Mouse (Mus musculus): ENCODE measurements around the gene Mesp2. TPM values are rescaled to one million over a fixed set of nuclear protein-coding genes. Genes with fewer than 3 reads are reported as not detected.
"Not testable (repeated sequence)": the region's sequence is repeated elsewhere in the genome, so short reads cannot be mapped to it uniquely, and the experiment has no call there.

Mesp2 gene
- polyA plus RNA-seq, 1 experiment from 2014 or later: 0.87 TPM

DNA sequence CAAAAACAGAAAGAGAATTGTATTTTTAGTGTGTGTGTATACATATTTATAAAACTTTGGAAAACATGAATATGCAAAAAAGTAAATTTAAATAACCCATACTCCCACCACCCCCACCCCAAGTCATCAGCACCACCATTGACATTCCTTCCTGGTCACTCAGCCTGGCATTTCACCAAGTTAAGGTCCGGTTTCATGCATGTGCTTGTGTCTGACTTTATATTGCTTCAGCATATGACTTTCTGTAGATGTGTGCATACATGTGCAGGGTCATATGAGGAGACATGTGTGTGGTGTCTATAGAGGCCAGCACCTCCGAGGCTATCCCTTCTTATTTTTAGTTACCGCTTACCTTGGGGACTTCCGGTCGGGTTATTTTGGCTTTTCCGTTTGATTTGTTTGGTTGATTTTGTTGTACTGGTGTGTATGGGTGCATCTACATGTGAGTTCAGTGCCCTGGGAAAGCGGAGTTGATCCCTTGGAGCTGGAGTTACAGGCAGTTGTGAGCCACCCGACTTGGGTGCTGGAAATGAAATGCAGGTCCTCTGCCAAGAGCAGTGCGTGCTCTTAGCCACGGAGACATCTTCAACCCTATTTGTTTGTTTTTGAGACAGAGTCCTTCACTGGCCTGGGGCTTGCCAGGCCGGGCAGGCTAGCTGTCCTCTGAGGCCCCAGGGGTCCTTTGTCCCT lies 28.6 kb upstream of the Mesp2 start:
- Histone ChIP-seq H3K36me3 (ENCODE audit: control insufficient read depth, insufficient read depth, low read length) (no peaks in the 10 kb centered on the region), H3K27ac (ENCODE audit: low read length) (no peak overlapping the region), H3K9ac (ENCODE audit: low read length) (no peak overlapping the region), H3K27me3 (ENCODE audit: control insufficient read depth, insufficient read depth, low read depth, low read length) (no peaks in the 10 kb centered on the region; the same call in 1 of the 2 replicates), H3K4me2 (ENCODE audit: low read depth, low read length) (no peak overlapping the region), H3K4me3 (ENCODE audit: low read length) (no peak overlapping the region), H3K9me3 (ENCODE audit: control insufficient read depth, low read length) (no peaks in the 10 kb centered on the region), H3K4me1 (replicated peaks; ENCODE audit: control insufficient read depth, insufficient read depth, low read length) (peaks cover 4% of the 10 kb centered on the region; the same call in 1 of the 2 replicates)
- no peak for ATAC-seq (ENCODE audit: low read depth)
- 69% methylated on average over 11 of the region's 11 CpGs for WGBS

- Histone ChIP-seq H3K9ac (ENCODE audit: low read length) (no peak overlapping the region), H3K4me1 (replicated peaks; ENCODE audit: control insufficient read depth, insufficient read depth, low read length) (peaks cover 4% of the 10 kb centered on the region; the same call in 1 of the 2 replicates), H3K4me3 (ENCODE audit: low read length) (no peak overlapping the region), H3K4me2 (ENCODE audit: low read depth, low read length) (no peak overlapping the region), H3K36me3 (ENCODE audit: control insufficient read depth, insufficient read depth, low read length) (no peaks in the 10 kb centered on the region), H3K9me3 (ENCODE audit: control insufficient read depth, low read length) (no peaks in the 10 kb centered on the region), H3K27me3 (ENCODE audit: control insufficient read depth, insufficient read depth, low read depth, low read length) (no peaks in the 10 kb centered on the region; the same call in 1 of the 2 replicates), H3K27ac (ENCODE audit: low read length) (no peak overlapping the region)
- WGBS: 83% methylated on average over 2 of the region's 2 CpGs
- ATAC-seq (ENCODE audit: low read depth): no peak
Observed at GRCm38 (mm10) chr7:79782516-79782855, 28.0 kb upstream of the Mesp2 start.

- no peak overlapping the region for H3K4me2 ChIP-seq (ENCODE audit: low read depth, low read length)
- WGBS: 17% methylated on average over 6 of the region's 6 CpGs
- no peak overlapping the region for H3K27ac ChIP-seq (ENCODE audit: low read length)
- H3K4me1 ChIP-seq (replicated peaks; ENCODE audit: control insufficient read depth, insufficient read depth, low read length): no peaks in the 10 kb centered on the region
- no peak overlapping the region for H3K9ac ChIP-seq (ENCODE audit: low read length)
- no peaks in the 10 kb centered on the region for H3K36me3 ChIP-seq (ENCODE audit: control insufficient read depth, insufficient read depth, low read length)
- no peak overlapping the region for H3K4me3 ChIP-seq (ENCODE audit: low read length)
- peak; percentile 34 for ATAC-seq (ENCODE audit: low read depth)
- H3K9me3 ChIP-seq (ENCODE audit: control insufficient read depth, low read length): no peaks in the 10 kb centered on the region
- peaks cover 10% of the 10 kb centered on the region for H3K27me3 ChIP-seq (ENCODE audit: control insufficient read depth, insufficient read depth, low read depth, low read length)
Observed at GRCm38 (mm10) chr7:79786295-79786694, 24.2 kb upstream of the Mesp2 start.

GRCm38 (mm10) chr7:79789812-79790211 lies 20.7 kb upstream of the Mesp2 start:
- H3K4me1 ChIP-seq (replicated peaks; ENCODE audit: control insufficient read depth, insufficient read depth, low read length); H3K27ac ChIP-seq (ENCODE audit: low read length); H3K4me3 ChIP-seq (ENCODE audit: low read length); H3K4me2 ChIP-seq (ENCODE audit: low read depth, low read length); H3K9me3 ChIP-seq (ENCODE audit: control insufficient read depth, low read length); H3K9ac ChIP-seq (ENCODE audit: low read length); H3K36me3 ChIP-seq (ENCODE audit: control insufficient read depth, insufficient read depth, low read length); ATAC-seq (ENCODE audit: low read depth): not testable (repeated sequence)
- WGBS: 29% methylated on average over 2 of the region's 2 CpGs
- peaks cover 44% of the 10 kb centered on the region for H3K27me3 ChIP-seq (ENCODE audit: control insufficient read depth, insufficient read depth, low read depth, low read length)

DNA sequence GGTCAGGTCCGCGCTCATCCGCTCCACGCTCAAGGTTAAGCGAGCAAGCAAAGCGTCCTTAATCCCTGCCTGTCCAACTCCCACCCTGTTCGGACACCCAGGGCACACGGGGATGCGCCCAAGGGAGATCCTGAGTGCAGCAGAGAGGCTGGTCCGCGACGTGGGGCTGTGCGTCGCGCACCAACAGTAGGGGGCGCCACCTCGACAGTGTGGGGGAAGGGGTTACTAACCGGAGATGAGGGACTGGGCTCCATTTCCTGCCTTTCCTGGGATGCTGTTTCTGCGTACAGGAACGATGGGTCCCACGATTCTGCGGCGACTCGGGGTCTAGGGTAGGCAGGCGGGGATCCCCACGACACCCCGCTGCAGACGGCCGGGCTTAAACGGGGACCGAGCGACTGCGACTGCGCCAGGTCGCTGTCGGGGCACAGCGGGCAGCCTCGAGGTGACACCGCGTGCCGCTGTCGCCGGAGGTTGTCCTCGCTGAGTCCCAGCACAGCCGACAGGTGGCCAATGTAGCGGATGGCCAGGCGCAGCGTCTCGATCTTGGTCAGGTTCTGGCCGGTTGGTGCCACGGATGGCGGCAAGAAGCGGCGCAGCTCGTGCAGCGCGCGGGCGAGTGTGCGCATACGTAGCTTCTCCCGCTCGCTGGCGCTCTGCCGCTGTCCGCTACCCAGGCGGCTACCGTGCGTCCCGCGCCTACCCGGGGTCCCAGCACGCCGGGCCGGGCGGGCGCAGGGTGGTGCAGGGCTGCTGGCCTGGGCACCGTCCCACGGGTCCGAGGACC lies 17.7 kb upstream of the Mesp2 start:
- Histone ChIP-seq H3K9me3 (ENCODE audit: control insufficient read depth, low read length) (no peaks in the 10 kb centered on the region), H3K27me3 (ENCODE audit: control insufficient read depth, insufficient read depth, low read depth, low read length) (peaks cover 44% of the 10 kb centered on the region), H3K27ac (ENCODE audit: low read length) (no peak overlapping the region), H3K4me3 (ENCODE audit: low read length) (peak overlapping the region; percentile 50), H3K4me1 (replicated peaks; ENCODE audit: control insufficient read depth, insufficient read depth, low read length) (peaks cover 8% of the 10 kb centered on the region), H3K9ac (ENCODE audit: low read length) (peak overlapping the region; percentile 8; the same call in 1 of the 2 replicates), H3K36me3 (ENCODE audit: control insufficient read depth, insufficient read depth, low read length) (no peaks in the 10 kb centered on the region), H3K4me2 (ENCODE audit: low read depth, low read length) (peak overlapping the region; percentile 78)
- WGBS: under 1% methylated on average over 79 of the region's 80 CpGs
- ATAC-seq (ENCODE audit: low read depth): peak; percentile 44

DNA sequence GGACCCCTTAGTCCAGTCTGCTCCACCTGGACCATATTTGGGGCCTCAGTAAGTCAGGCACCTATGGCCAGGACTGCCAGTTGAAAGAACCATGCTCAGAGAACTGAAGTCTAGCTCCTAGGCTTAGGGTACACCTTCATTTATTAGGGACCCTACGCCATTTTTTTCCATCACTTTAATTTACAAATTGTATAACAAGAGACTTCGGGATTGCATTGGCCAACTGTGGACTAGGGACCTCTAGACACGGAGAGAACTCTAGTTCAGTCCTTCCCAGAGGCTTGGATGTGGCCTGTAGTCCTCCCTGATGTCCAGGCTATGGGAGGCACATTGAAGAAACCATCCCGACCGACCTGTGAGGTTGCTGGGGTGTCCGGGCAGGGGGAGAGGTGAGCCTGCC lies 16.8 kb upstream of the Mesp2 start, which contains the start of gene Mesp1:
TSS of gene Mesp1 (minus strand) at position 101 of the 400 bp plus-strand sequence.
- Histone ChIP-seq H3K9ac (ENCODE audit: low read length) (peak within 1 kb of the TSS; percentile 8; the same call in 1 of the 2 replicates), H3K27me3 (ENCODE audit: control insufficient read depth, insufficient read depth, low read depth, low read length) (peaks cover 44% of the 10 kb centered on the region), H3K9me3 (ENCODE audit: control insufficient read depth, low read length) (no peaks in the 10 kb centered on the region), H3K36me3 (ENCODE audit: control insufficient read depth, insufficient read depth, low read length) (no peaks in the 10 kb centered on the region), H3K4me2 (ENCODE audit: low read depth, low read length) (peak within 1 kb of the TSS; percentile 78), H3K4me3 (ENCODE audit: low read length) (peak within 1 kb of the TSS; percentile 50), H3K27ac (ENCODE audit: low read length) (no peak within 1 kb of the TSS), H3K4me1 (replicated peaks; ENCODE audit: control insufficient read depth, insufficient read depth, low read length) (peaks cover 8% of the 10 kb centered on the region)
- WGBS: 72% methylated on average over 6 of the region's 6 CpGs
- no peak for ATAC-seq (ENCODE audit: low read depth)

GRCm38 (mm10) chr7:79798606-79799005 lies 11.9 kb upstream of the Mesp2 start:
- H3K9ac ChIP-seq (ENCODE audit: low read length): no peak overlapping the region
- no peak overlapping the region for H3K4me2 ChIP-seq (ENCODE audit: low read depth, low read length)
- no peaks in the 10 kb centered on the region for H3K36me3 ChIP-seq (ENCODE audit: control insufficient read depth, insufficient read depth, low read length)
- WGBS: 37% methylated on average over 5 of the region's 5 CpGs
- no peaks in the 10 kb centered on the region for H3K9me3 ChIP-seq (ENCODE audit: control insufficient read depth, low read length)
- H3K27ac ChIP-seq (ENCODE audit: low read length): no peak overlapping the region
- H3K27me3 ChIP-seq (ENCODE audit: control insufficient read depth, insufficient read depth, low read depth, low read length): peaks cover 11% of the 10 kb centered on the region
- no peak for ATAC-seq (ENCODE audit: low read depth)
- no peak overlapping the region for H3K4me3 ChIP-seq (ENCODE audit: low read length)
- H3K4me1 ChIP-seq (replicated peaks; ENCODE audit: control insufficient read depth, insufficient read depth, low read length): no peaks in the 10 kb centered on the region

DNA sequence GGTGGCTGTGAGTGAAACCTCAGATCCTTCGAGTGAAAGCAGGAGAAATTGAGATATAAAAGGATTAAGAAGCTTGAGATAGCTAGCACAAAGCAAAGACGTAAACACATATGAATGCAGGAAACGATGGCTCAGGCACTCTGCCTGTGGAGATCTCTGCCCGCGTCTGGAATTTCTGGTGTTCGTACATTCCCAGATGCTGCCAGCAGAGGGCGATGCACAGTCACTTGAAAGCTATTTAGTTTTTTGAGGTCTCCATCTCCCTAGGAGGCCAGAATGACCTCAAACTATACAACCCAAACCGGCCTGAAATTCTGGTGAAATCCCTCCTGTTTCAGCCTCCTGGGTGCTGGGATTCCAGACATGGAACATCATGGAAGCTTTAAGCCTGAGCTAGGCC lies 11.5 kb upstream of the Mesp2 start:
- WGBS: 2% methylated on average over 8 of the region's 8 CpGs
- H3K9ac ChIP-seq (ENCODE audit: low read length): no peak overlapping the region
- no peak overlapping the region for H3K27ac ChIP-seq (ENCODE audit: low read length)
- H3K36me3 ChIP-seq (ENCODE audit: control insufficient read depth, insufficient read depth, low read length): no peaks in the 10 kb centered on the region
- H3K4me1 ChIP-seq (replicated peaks; ENCODE audit: control insufficient read depth, insufficient read depth, low read length): no peaks in the 10 kb centered on the region
- H3K4me3 ChIP-seq (ENCODE audit: low read length): no peak overlapping the region
- H3K27me3 ChIP-seq (ENCODE audit: control insufficient read depth, insufficient read depth, low read depth, low read length): peaks cover 6% of the 10 kb centered on the region
- no peaks in the 10 kb centered on the region for H3K9me3 ChIP-seq (ENCODE audit: control insufficient read depth, low read length)
- no peak overlapping the region for H3K4me2 ChIP-seq (ENCODE audit: low read depth, low read length)
- ATAC-seq (ENCODE audit: low read depth): no peak

- peaks cover 2% of the 10 kb centered on the region; the same call in 1 of the 2 replicates for H3K27me3 ChIP-seq (ENCODE audit: control insufficient read depth, insufficient read depth, low read depth, low read length)
- H3K4me3 ChIP-seq (ENCODE audit: low read length): no peak overlapping the region
- no peaks in the 10 kb centered on the region for H3K4me1 ChIP-seq (replicated peaks; ENCODE audit: control insufficient read depth, insufficient read depth, low read length)
- no peaks in the 10 kb centered on the region for H3K36me3 ChIP-seq (ENCODE audit: control insufficient read depth, insufficient read depth, low read length)
- H3K9ac ChIP-seq (ENCODE audit: low read length): no peak overlapping the region
- H3K4me2 ChIP-seq (ENCODE audit: low read depth, low read length): no peak overlapping the region
- no peaks in the 10 kb centered on the region for H3K9me3 ChIP-seq (ENCODE audit: control insufficient read depth, low read length)
- no peak for ATAC-seq (ENCODE audit: low read depth)
- WGBS: 69% methylated on average over 6 of the region's 6 CpGs
- no peak overlapping the region for H3K27ac ChIP-seq (ENCODE audit: low read length)
Observed at GRCm38 (mm10) chr7:79799506-79799905, 11.0 kb upstream of the Mesp2 start.

All from lung, embryonic 16.5 days (tissue).